Mouse (Mus musculus) embryonic facial prominence, embryonic 15.5 days (tissue): Measurements from ENCODE around the gene Tns3. TPM values are rescaled to one million over a fixed set of nuclear protein-coding genes. Genes with fewer than 3 reads are reported as not detected.

ENCODE experiments used
- ATAC-seq: fragments of 200-750 bp; cut with Nextera tagmentation; 2 replicates; pipeline ENCODE4 v1.8.0; 2017; ENCODE audit warnings: low read depth, moderate TSS enrichment; ENCODE audit not compliant: insufficient number of reproducible peaks, low FRiP score, low TSS enrichment
- H3K27ac ChIP-seq: fragments of 300-500 bp; sonication (generic); replicated peaks from 2 replicates; pipeline ENCODE4 v1.5.1; 2015; ENCODE audit warnings: mild to moderate bottlenecking, inconsistent platforms
- H3K27me3 ChIP-seq: fragments of 300-500 bp; sonication (generic); 2 replicates; pipeline ENCODE4 v1.6.1; 2015; ENCODE audit warnings: inconsistent platforms
- H3K36me3 ChIP-seq: fragments of 300-500 bp; sonication (generic); 2 replicates; pipeline ENCODE4 v1.6.1; 2015; ENCODE audit warnings: mild to moderate bottlenecking, inconsistent platforms
- H3K4me1 ChIP-seq: fragments of 300-500 bp; sonication (generic); 2 replicates; pipeline ENCODE4 v1.6.1; 2015; ENCODE audit warnings: inconsistent platforms
- H3K4me2 ChIP-seq: fragments of 300-500 bp; sonication (generic); replicated peaks from 2 replicates; pipeline ENCODE4 v1.6.1; 2015; ENCODE audit warnings: mild to moderate bottlenecking, inconsistent platforms
- H3K4me3 ChIP-seq: fragments of 300-500 bp; sonication (generic); replicated peaks from 2 replicates; pipeline ENCODE4 v1.5.1; 2015; ENCODE audit warnings: mild to moderate bottlenecking, inconsistent platforms
- H3K9ac ChIP-seq: fragments of 300-500 bp; sonication (generic); 2 replicates; pipeline ENCODE4 v1.6.1; 2015; ENCODE audit warnings: inconsistent platforms
- H3K9me3 ChIP-seq: fragments of 300-500 bp; sonication (generic); replicated peaks from 2 replicates; pipeline ENCODE4 v1.6.1; 2016; ENCODE audit warnings: inconsistent platforms
- WGBS: fragments of 180-500 bp; shearing (Covaris S2); methylation state at CpG from one replicate; pipeline ENCODE4 v1.1.7; 2015; 5-methylcytosine and 5-hydroxymethylcytosine counted together
- polyA plus RNA-seq: library from polyadenylated mRNA; unstranded; fragments of >200 nt; fragmentation: Nextera tagmentation; extraction: Ambion mirVana; gene quantifications from 2 replicates; pipeline ENCODE4 v1.2.1, GENCODE M21; 2015

Tns3 gene
- polyA plus RNA-seq, 1 experiment from 2014 or later: 23.4 TPM

DNA sequence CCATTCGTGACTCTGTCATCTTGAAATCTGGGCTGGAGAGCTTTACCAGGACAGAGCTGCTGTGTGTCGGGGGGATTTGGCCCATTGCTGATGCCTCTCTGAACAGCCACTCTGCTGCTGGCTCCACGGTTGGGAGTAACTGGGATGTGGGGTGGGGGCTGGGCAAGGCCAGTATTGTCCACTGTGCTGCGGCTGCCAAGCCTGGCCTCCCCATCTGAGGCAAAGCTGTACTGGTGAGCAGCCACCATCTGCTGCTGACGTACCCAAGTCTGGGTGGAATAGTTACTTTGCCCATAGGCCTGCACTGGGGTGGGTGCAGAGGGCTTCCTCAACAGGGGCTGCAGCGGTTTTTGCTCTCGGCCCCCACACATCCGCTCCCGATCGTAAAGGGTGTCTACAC lies 172.0 kb downstream of the Tns3 start:
- H3K4me3 ChIP-seq: no peak overlapping the region
- H3K36me3 ChIP-seq: peaks cover 32% of the 10 kb centered on the region
- 92% methylated on average over 10 of the region's 10 CpGs for WGBS
- H3K9me3 ChIP-seq: no peaks in the 10 kb centered on the region
- H3K9ac ChIP-seq: no peak overlapping the region
- no peaks in the 10 kb centered on the region for H3K27me3 ChIP-seq
- ATAC-seq: no peak
- H3K27ac ChIP-seq: no peak overlapping the region
- peaks cover 42% of the 10 kb centered on the region for H3K4me1 ChIP-seq
- no peak overlapping the region for H3K4me2 ChIP-seq

DNA sequence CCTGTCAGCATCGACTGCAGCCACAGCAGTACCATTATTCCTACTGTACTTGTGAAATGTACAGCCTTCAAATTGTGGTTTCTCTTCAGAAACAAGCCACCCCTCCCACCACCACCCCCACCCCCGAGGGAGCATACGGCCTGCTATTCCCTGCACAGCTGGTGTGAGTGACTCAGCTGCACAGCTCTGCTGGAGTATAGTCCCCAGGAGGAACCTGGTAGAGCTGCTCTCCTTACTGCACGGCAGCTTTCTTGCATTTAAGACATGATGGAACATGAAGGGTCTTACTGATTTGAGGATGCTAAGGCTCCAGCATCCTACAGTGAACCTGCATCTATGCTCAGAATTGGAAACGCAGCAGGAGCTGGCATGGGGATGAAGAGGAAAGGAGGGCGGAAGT lies 176.1 kb downstream of the Tns3 start:
- ATAC-seq: 0 out of 2 replicates have a peak, but pooled peaks have one; percentile 43

DNA sequence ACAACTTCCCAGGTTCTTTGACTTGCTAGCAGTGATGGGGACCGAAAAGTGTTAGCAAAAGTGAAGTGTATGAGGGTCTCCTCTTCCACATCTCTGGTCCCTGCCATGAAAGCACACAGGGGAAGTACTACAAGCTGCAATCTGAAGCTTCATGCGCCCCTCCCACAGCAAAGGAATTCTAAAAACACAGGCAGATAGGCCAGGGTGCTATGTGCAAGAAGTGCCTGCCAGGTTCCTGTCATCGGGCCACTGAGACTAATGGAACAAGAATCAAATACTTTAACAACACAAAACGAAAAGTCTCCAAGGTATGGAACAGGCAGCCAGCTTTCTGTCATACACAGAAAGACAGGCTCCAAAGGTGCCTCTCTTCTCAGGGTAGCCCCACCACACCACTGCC lies 177.8 kb downstream of the Tns3 start:
- H3K4me1 ChIP-seq: peaks cover 54% of the 10 kb centered on the region
- H3K4me2 ChIP-seq: no peak overlapping the region
- peaks cover 23% of the 10 kb centered on the region for H3K36me3 ChIP-seq
- no peaks in the 10 kb centered on the region for H3K9me3 ChIP-seq
- H3K27ac ChIP-seq: no peak overlapping the region
- no peaks in the 10 kb centered on the region for H3K27me3 ChIP-seq
- no peak for ATAC-seq
- no peak overlapping the region for H3K9ac ChIP-seq
- no peak overlapping the region for H3K4me3 ChIP-seq
- 69% methylated on average over 4 of the region's 4 CpGs for WGBS

More for the DNA sequence above, 176.1 kb downstream of the Tns3 start:
- no peak overlapping the region for H3K4me3 ChIP-seq
- no peak overlapping the region for H3K4me2 ChIP-seq
- peaks cover 38% of the 10 kb centered on the region for H3K4me1 ChIP-seq
- H3K36me3 ChIP-seq: peaks cover 40% of the 10 kb centered on the region
- H3K27ac ChIP-seq: no peak overlapping the region
- H3K9me3 ChIP-seq: no peaks in the 10 kb centered on the region
- no peak overlapping the region for H3K9ac ChIP-seq
- 54% methylated on average over 6 of the region's 6 CpGs for WGBS
- H3K27me3 ChIP-seq: no peaks in the 10 kb centered on the region

DNA sequence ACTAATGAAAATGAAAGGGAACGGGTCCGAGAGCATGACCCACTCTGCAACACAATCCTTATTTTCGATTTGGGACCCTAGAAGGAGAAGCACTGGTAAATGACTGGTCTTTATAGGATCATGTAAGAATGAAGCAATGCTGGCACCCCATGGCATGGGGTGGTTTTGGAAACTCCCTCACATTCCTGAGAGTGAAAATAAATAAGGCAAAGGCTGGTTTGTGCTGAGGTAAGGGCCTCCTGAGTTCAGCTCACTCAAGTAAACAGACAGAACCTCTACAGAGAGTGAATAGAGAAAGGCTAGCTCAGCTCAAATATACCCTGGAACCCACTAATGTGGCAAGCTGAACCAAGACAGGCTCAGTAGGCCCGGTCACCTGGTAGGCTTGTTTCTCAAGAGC lies 179.8 kb downstream of the Tns3 start:
- 78% methylated on average over 4 of the region's 4 CpGs for WGBS
- H3K27me3 ChIP-seq: no peaks in the 10 kb centered on the region
- ATAC-seq: no peak
- H3K4me1 ChIP-seq: peaks cover 54% of the 10 kb centered on the region
- H3K4me3 ChIP-seq: no peak overlapping the region
- 0 out of 2 replicates have a peak overlapping the region, but pooled peaks have one; percentile 6 for H3K27ac ChIP-seq
- no peak overlapping the region for H3K9ac ChIP-seq
- 0 out of 2 replicates have a peak, but pooled peaks cover 13% of the 10 kb centered on the region for H3K36me3 ChIP-seq
- H3K4me2 ChIP-seq: no peak overlapping the region
- H3K9me3 ChIP-seq: no peaks in the 10 kb centered on the region

DNA sequence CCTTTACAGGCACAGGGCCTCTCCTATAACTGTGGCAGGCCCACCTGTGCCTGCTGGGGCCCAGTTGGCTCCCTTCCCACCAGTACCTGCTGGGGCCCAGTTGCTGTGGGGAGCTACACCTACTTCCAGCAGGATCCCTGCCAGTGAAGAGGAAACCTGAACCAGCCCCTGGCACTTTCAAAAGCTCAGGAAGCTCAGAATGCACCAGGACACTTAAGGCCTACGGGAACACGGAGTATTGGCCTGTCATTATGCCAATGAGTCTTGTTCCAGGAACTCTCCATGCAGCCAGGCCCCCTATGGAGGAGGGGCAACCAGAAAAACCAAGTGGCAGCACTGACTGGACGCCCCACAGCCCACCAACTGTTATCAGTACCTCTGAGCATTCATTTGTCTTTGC lies 181.6 kb downstream of the Tns3 start:
- H3K27ac ChIP-seq: peak overlapping the region; percentile 44; the same call in 1 of the 2 replicates
- whole genome bisulfite sequencing: 35% methylated on average over 3 of the region's 3 CpGs
- H3K9ac ChIP-seq: no peak overlapping the region
- H3K4me2 ChIP-seq: no peak overlapping the region
- H3K36me3 ChIP-seq: peaks cover 31% of the 10 kb centered on the region
- H3K4me3 ChIP-seq: no peak overlapping the region
- no peaks in the 10 kb centered on the region for H3K27me3 ChIP-seq
- H3K9me3 ChIP-seq: no peaks in the 10 kb centered on the region
- H3K4me1 ChIP-seq: peaks cover 44% of the 10 kb centered on the region
- ATAC-seq: 0 out of 2 replicates have a peak, but pooled peaks have one; percentile 6

DNA sequence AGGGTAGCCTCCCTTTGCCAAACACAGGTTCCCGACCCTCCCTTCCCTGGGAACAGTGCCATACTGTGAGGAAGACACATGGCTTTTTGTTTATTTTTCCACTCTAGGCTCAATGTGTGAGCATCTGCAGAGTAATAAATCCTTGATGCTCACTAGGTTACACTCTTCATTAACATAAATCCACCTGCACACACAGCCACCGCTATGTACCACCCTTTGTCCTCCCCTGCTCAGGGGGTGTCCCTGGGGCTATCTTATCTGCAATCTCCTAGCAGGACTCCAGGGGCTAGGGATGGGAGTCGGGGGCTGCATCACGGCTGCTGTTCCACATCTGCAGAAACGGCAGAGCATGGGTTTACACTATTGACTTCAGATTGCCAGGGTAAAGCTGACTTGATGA lies 182.4 kb downstream of the Tns3 start:
- H3K4me3 ChIP-seq: no peak overlapping the region
- peaks cover 42% of the 10 kb centered on the region for H3K4me1 ChIP-seq
- peaks cover 39% of the 10 kb centered on the region for H3K36me3 ChIP-seq
- H3K9me3 ChIP-seq: no peaks in the 10 kb centered on the region
- 46% methylated on average over 5 of the region's 5 CpGs for WGBS
- H3K27me3 ChIP-seq: no peaks in the 10 kb centered on the region
- no peak overlapping the region for H3K9ac ChIP-seq
- no peak overlapping the region for H3K27ac ChIP-seq
- no peak overlapping the region for H3K4me2 ChIP-seq
- no peak for ATAC-seq

DNA sequence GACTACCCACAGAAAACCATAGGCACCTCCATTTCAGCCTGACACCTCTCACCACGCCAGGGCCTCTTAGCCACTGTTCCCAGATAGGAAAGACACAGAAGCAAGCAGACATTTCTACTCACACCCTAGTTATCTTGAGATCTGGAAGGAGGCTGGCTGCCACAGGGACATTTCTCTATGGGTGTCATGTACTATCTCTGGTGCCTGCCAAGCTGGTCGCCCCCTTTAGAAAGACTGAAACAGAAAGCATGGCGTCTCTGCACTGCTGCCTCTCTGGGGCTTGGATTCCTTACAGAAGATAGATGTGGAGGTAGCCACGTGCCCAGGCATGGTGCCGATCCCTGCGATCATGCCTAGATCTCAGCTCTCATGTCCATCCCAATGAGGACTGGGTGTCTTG lies 182.8 kb downstream of the Tns3 start:
- peaks cover 43% of the 10 kb centered on the region for H3K36me3 ChIP-seq
- no peak overlapping the region for H3K27ac ChIP-seq
- no peak overlapping the region for H3K4me2 ChIP-seq
- ATAC-seq: no peak
- H3K4me1 ChIP-seq: peaks cover 39% of the 10 kb centered on the region
- no peak overlapping the region for H3K4me3 ChIP-seq
- no peaks in the 10 kb centered on the region for H3K27me3 ChIP-seq
- no peaks in the 10 kb centered on the region for H3K9me3 ChIP-seq
- no peak overlapping the region for H3K9ac ChIP-seq
- 87% methylated on average over 6 of the region's 6 CpGs for WGBS

DNA sequence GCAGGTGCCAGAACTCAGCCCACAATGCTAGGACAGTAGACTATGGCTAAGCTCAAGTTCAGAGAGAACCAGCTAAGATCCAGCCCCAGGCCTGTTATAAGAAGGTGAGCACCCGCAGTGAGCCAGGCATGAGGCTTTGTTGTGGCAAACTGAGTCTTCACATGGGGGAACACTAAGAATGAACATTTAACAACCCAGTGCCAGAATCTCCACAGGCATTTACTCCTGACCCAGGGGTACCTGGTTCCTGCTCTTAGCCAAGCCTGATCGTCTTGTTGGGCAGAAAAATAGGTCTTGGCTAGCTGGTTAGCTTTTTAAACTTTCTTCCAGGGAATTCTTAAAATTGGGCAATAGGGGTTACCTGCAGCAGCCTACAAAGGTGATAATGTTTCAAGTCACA lies 184.5 kb downstream of the Tns3 start:
- WGBS: 89% methylated on average over 2 of the region's 2 CpGs
- Histone ChIP-seq H3K4me2 (no peak overlapping the region), H3K4me1 (peaks cover 32% of the 10 kb centered on the region), H3K9me3 (no peaks in the 10 kb centered on the region), H3K4me3 (no peak overlapping the region), H3K27me3 (no peaks in the 10 kb centered on the region), H3K36me3 (peaks cover 38% of the 10 kb centered on the region), H3K27ac (no peak overlapping the region), H3K9ac (no peak overlapping the region)
- ATAC-seq: no peak

DNA sequence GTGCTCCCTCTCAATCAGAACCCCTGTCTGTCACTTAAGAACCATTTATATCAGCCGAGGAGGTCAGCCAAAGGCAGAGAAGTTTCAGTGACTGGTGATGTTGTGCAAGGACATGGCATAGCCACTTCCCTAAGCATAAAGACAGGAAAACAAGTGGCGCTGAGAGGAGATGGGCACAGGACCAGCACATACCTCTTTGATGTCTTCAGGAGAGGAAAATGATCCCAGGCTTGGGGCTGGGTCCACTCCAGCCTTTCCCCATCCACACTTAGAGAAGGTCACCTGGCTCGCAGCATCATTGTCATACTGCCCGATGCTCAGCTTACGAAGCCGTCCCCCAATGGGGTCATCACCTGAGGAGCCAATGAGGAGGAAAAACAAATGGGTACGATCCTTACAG lies 185.0 kb downstream of the Tns3 start:
- no peak for ATAC-seq
- H3K36me3 ChIP-seq: peaks cover 37% of the 10 kb centered on the region
- H3K9me3 ChIP-seq: no peaks in the 10 kb centered on the region
- no peak overlapping the region for H3K27ac ChIP-seq
- peaks cover 27% of the 10 kb centered on the region for H3K4me1 ChIP-seq
- WGBS: 94% methylated on average over 7 of the region's 7 CpGs
- no peak overlapping the region for H3K4me2 ChIP-seq
- H3K27me3 ChIP-seq: no peaks in the 10 kb centered on the region
- H3K9ac ChIP-seq: no peak overlapping the region
- no peak overlapping the region for H3K4me3 ChIP-seq

DNA sequence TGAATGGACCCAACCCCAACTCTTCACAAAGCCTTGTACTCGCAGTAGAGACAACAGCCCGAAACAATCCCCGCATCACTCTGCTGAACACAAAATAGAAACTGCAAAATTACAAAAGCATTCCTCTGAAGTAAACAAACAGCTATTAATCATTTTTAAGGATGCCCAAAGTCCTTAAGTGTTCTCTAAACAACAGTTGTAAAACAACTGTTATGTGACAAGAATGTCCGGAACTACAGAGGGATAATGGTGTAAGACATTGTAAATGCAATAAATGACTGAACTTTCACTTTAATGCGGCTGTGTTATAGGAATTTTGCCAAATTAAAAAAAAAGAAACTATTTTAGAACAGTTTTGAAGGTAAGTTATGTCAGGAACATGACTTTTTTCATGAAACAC lies 190.7 kb downstream of the Tns3 start:
- Histone ChIP-seq H3K27me3 (no peaks in the 10 kb centered on the region), H3K9ac (no peak overlapping the region), H3K4me1 (peaks cover 22% of the 10 kb centered on the region), H3K4me2 (no peak overlapping the region), H3K36me3 (peaks cover 24% of the 10 kb centered on the region), H3K9me3 (no peaks in the 10 kb centered on the region), H3K27ac (no peak overlapping the region), H3K4me3 (no peak overlapping the region)
- 87% methylated on average over 5 of the region's 5 CpGs for WGBS
- no peak for ATAC-seq

DNA sequence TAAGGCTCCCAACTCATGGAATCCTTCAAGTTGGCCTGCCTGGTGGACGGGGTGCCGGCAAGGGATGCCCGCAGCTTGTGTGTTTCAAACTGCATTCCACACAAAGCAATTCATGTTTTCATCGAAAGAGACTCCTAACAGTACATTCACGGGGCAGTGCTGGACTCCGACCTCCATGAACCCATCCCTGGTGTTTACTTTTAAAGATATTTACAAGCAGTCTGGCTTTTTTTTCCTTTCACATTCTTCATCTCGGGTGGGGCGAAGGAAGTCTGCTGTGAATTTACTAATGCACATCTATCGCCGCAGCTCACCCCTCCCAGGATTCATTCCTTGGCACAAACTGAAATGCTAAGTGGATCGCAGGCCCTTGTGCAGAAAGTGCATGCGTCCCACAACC lies 191.9 kb downstream of the Tns3 start:
- H3K4me2 ChIP-seq: no peak overlapping the region
- ATAC-seq: no peak
- no peak overlapping the region for H3K4me3 ChIP-seq
- peaks cover 12% of the 10 kb centered on the region for H3K36me3 ChIP-seq
- no peak overlapping the region for H3K27ac ChIP-seq
- peaks cover 33% of the 10 kb centered on the region for H3K4me1 ChIP-seq
- H3K27me3 ChIP-seq: no peaks in the 10 kb centered on the region
- H3K9me3 ChIP-seq: no peaks in the 10 kb centered on the region
- no peak overlapping the region for H3K9ac ChIP-seq
- 79% methylated on average over 12 of the region's 12 CpGs for WGBS

DNA sequence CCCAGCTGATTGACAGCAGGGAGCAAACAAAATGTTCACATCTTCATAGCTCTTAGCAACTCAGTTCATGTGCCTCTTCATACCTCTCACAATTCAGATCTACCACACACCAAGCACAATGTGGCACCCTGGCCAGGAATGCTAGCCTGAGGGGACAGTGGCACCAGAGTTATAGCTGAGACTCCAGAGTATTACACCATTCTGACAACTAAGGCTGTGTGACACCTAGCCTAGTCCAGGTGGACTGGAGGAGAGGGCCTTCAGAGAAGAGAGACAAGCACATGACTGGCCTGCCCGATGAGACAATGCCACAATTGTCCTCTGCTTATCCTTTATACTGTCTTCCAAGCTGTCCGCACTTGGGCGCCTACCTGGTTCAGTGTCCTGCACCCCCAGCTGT lies 192.8 kb downstream of the Tns3 start:
- WGBS: 88% methylated on average over 3 of the region's 3 CpGs
- Histone ChIP-seq H3K9ac (no peak overlapping the region), H3K9me3 (no peaks in the 10 kb centered on the region), H3K27me3 (no peaks in the 10 kb centered on the region), H3K4me2 (no peak overlapping the region), H3K4me1 (peaks cover 42% of the 10 kb centered on the region), H3K36me3 (peaks cover 3% of the 10 kb centered on the region; the same call in 1 of the 2 replicates), H3K4me3 (no peak overlapping the region), H3K27ac (no peak overlapping the region)
- no peak for ATAC-seq
